Mouse (Mus musculus): Measurements from ENCODE around the gene Plekhm2. TPM values are rescaled to one million over a fixed set of nuclear protein-coding genes. Genes with fewer than 3 reads are reported as not detected.
A peak's percentile ranks its signal among the peaks of the same experiment; 100 is the strongest.

The Plekhm2 gene
- polyA plus RNA-seq, 1 experiment from 2014 or later, result 3.4 TPM

DNA sequence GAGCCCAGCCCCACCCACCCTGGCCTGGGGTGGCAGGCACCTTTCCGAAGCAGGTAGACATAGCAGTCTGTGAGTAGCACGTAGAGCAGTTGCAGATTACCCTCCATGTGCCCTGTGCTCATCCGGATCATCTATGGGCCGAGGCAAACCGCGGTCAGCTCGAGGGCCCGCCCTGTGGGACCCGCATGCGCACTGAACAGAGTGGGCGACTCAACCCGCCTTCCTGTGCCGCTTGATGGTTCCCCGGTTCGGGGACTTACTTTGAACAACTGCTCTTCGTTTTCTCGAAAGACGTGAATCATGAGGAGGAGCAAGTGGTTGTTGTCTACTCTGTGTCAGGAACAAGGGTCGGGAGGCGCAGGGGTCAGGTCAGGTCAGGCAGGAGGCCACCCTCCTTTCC is 33.4 kb downstream of the Plekhm2 start:
- Histone ChIP-seq H3K9me3 (ENCODE audit: control insufficient read depth, low read length) (no peaks in the 10 kb centered on the region), H3K36me3 (ENCODE audit: control insufficient read depth, insufficient read depth, low read length) (peaks cover 33% of the 10 kb centered on the region), H3K27ac (ENCODE audit: low read depth, low read length) (no peak overlapping the region), H3K27me3 (replicated peaks; ENCODE audit: control insufficient read depth, insufficient read depth, low read length) (no peaks in the 10 kb centered on the region), H3K4me2 (no peak overlapping the region), H3K4me1 (replicated peaks; ENCODE audit: control insufficient read depth, insufficient read depth, low read length) (no peaks in the 10 kb centered on the region), H3K9ac (ENCODE audit: low read depth, low read length) (no peak overlapping the region), H3K4me3 (ENCODE audit: low read depth, low read length) (no peak overlapping the region)
- ATAC-seq (replicated peaks; ENCODE audit: low FRiP score) (no peak), DNase-seq (ENCODE audit: low spot score) (no peak)
- 93% methylated on average over 20 of the region's 20 CpGs for WGBS

DNA sequence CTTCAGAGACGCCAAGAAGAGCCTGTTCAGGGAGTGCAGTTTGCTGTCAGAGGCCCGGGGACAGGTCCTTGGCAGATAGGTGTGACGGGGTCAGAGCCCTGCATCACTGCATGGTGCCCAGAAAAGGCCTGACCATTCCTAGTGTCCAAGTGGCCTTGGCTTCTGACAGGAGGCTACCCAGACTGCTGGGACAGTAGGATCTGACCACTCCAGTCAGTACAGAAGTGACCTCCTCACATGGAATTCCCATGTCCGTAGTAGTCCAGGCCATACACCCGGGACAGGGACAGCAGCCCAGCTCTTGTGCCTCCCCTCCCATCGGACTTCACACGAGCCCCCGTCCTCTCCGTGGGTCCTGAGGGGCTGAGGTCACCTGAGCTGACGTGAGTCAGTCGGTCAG is 34.7 kb downstream of the Plekhm2 start:
- DNase-seq (ENCODE audit: low spot score), result no peak
- H3K4me2 ChIP-seq, result no peak overlapping the region
- no peaks in the 10 kb centered on the region for H3K9me3 ChIP-seq (ENCODE audit: control insufficient read depth, low read length)
- no peak for ATAC-seq (replicated peaks; ENCODE audit: low FRiP score)
- peaks cover 36% of the 10 kb centered on the region for H3K36me3 ChIP-seq (ENCODE audit: control insufficient read depth, insufficient read depth, low read length)
- H3K27me3 ChIP-seq (replicated peaks; ENCODE audit: control insufficient read depth, insufficient read depth, low read length), result no peaks in the 10 kb centered on the region
- H3K4me3 ChIP-seq (ENCODE audit: low read depth, low read length), result no peak overlapping the region
- H3K27ac ChIP-seq (ENCODE audit: low read depth, low read length), result no peak overlapping the region
- H3K4me1 ChIP-seq (replicated peaks; ENCODE audit: control insufficient read depth, insufficient read depth, low read length), result no peaks in the 10 kb centered on the region
- 91% methylated on average over 11 of the region's 11 CpGs for WGBS
- no peak overlapping the region for H3K9ac ChIP-seq (ENCODE audit: low read depth, low read length)

DNA sequence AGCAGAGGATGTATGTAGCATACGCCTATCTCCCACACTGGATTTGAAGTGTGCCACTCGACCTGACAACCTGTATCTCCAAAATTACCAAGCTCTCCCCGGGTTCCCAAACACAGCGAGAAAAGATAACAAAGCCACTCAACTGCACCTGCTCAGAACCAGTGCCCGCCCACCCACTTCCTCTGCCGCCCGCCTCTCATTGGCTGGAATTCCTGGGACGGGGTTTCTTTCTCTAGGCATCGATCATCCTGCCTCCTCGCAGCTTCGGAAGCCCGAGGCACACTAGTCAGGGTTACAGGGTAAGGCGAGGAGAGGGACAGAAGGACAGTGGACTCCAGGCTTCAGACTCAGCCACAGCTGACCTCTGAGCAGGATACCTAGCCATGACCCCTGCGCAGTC is 36.0 kb downstream of the Plekhm2 start:
- Histone ChIP-seq H3K4me1 (replicated peaks; ENCODE audit: control insufficient read depth, insufficient read depth, low read length) (no peaks in the 10 kb centered on the region), H3K27ac (ENCODE audit: low read depth, low read length) (no peak overlapping the region), H3K4me3 (ENCODE audit: low read depth, low read length) (no peak overlapping the region), H3K4me2 (no peak overlapping the region), H3K9ac (ENCODE audit: low read depth, low read length) (no peak overlapping the region), H3K27me3 (replicated peaks; ENCODE audit: control insufficient read depth, insufficient read depth, low read length) (no peaks in the 10 kb centered on the region), H3K9me3 (ENCODE audit: control insufficient read depth, low read length) (no peaks in the 10 kb centered on the region), H3K36me3 (ENCODE audit: control insufficient read depth, insufficient read depth, low read length) (peaks cover 36% of the 10 kb centered on the region)
- DNase-seq (ENCODE audit: low spot score), result no peak
- WGBS, result 81% methylated on average over 14 of the region's 14 CpGs
- no peak for ATAC-seq (replicated peaks; ENCODE audit: low FRiP score)

DNA sequence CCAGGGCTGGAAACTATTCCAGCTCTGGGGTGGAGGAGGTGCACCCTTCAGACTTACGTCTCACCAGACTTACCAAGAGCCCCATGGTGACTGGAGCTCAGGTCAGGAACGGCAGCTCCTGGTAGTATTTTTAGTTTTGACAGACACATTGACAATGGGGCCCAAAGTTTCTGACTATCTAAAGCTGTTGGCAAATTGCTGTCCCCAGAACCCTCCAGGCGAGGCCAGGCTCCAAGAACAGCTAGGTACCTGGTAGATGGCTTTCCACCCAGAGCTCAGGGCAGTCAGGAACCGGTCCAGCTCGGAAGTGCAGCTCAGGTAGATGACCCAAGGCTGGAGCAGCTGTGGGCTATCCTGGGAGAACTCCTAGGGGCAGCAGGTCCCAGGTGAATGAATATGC is 37.2 kb downstream of the Plekhm2 start:
- Histone ChIP-seq H3K36me3 (ENCODE audit: control insufficient read depth, insufficient read depth, low read length) (peaks cover 34% of the 10 kb centered on the region), H3K4me2 (no peak overlapping the region), H3K9ac (ENCODE audit: low read depth, low read length) (no peak overlapping the region), H3K4me1 (replicated peaks; ENCODE audit: control insufficient read depth, insufficient read depth, low read length) (no peaks in the 10 kb centered on the region; the same call in 1 of the 2 replicates), H3K9me3 (ENCODE audit: control insufficient read depth, low read length) (no peaks in the 10 kb centered on the region), H3K27me3 (replicated peaks; ENCODE audit: control insufficient read depth, insufficient read depth, low read length) (no peaks in the 10 kb centered on the region), H3K27ac (ENCODE audit: low read depth, low read length) (no peak overlapping the region), H3K4me3 (ENCODE audit: low read depth, low read length) (no peak overlapping the region)
- ATAC-seq (replicated peaks; ENCODE audit: low FRiP score), result no peak
- no peak for DNase-seq (ENCODE audit: low spot score)
- 89% methylated on average over 5 of the region's 5 CpGs for WGBS

DNA sequence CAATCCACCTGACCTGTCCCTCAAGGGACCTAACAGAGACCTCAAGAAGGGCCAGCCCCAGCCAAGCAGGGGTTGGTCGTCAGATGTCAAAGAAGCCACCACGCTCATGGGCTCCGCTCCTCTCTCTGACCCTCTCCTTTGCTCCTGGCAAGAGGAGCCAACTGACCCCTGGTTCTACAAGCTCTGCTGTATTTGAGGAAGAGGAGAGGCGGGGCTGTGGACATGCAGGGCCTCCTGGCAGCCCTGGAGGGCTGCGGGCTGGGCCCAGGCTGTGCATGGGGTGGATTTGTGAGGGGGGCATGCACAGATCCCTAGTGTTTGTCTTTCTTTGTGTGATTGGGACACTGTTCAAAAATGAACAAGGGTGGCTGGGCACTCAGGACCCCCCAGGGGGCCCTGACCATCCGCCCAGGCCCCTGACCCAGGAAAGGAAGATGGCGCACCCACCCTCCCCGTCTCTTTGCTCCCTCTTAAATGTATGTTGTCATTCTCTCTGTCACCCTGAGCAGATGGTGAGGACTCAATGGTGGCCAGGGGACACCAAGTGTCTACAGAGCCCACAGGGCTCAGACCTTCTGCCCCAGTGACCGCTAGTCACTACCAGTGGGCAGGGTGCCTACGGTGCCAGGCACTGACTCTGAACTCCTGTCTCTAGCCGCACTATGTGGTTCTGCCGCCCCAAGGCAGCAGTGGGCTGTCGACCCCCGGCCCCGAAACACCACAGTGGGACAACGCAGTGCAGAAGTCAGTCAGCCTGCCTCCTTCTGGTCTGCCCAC is 38.7 kb downstream of the Plekhm2 start:
- WGBS, result 83% methylated on average over 16 of the region's 16 CpGs

DNA sequence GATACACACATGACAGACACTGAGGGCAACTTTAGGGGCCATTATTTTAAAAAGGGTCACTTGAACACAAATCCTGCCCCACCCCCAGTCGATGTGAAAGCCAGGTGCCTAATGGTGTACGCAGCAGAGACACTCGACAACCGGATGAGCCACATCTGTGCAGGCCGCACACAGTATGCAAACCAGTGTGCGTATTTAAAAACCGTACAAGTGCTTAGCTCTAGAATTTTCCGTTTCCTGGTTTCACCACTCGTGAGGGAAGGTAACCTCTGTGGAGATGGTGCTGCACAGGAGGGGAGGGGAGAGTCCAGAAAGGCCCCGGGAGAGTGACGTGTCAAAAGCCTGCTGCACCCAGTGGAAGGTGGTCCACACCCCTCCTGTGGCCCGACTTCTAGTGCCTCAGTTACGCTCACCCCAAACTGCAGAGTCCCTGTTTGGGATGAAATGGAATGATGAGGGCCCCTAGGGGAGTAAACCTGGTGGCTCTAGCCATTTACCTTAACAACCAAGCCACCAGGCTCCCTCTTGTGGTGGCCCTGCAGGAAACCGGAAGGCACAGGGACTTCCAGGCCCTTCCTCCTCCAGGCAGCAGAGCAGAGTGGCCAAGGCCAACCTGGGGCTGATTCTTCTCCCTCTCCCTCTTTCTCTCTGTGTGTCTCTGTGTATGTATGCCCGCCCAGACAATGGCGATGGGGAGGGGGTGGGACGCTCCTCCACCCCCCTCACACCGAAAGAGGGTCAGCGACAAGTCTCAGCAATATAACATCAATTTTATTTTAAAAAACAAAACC is 39.5 kb downstream of the Plekhm2 start:
- H3K9me3 ChIP-seq (ENCODE audit: control insufficient read depth, low read length), result no peaks in the 10 kb centered on the region
- 69% methylated on average over 19 of the region's 19 CpGs for WGBS
- no peaks in the 10 kb centered on the region; the same call in 1 of the 2 replicates for H3K4me1 ChIP-seq (replicated peaks; ENCODE audit: control insufficient read depth, insufficient read depth, low read length)
- H3K4me2 ChIP-seq, result no peak overlapping the region
- DNase-seq (ENCODE audit: low spot score) (no peak), ATAC-seq (replicated peaks; ENCODE audit: low FRiP score) (no peak)
- no peak overlapping the region for H3K4me3 ChIP-seq (ENCODE audit: low read depth, low read length)
- H3K27me3 ChIP-seq (replicated peaks; ENCODE audit: control insufficient read depth, insufficient read depth, low read length), result no peaks in the 10 kb centered on the region
- no peak overlapping the region for H3K27ac ChIP-seq (ENCODE audit: low read depth, low read length)
- no peak overlapping the region for H3K9ac ChIP-seq (ENCODE audit: low read depth, low read length)
- peaks cover 16% of the 10 kb centered on the region; the same call in 1 of the 2 replicates for H3K36me3 ChIP-seq (ENCODE audit: control insufficient read depth, insufficient read depth, low read length)

More for the DNA sequence above, 38.7 kb downstream of the Plekhm2 start:
- Histone ChIP-seq H3K36me3 (ENCODE audit: control insufficient read depth, insufficient read depth, low read length) (peaks cover 20% of the 10 kb centered on the region; the same call in 1 of the 2 replicates), H3K27me3 (replicated peaks; ENCODE audit: control insufficient read depth, insufficient read depth, low read length) (no peaks in the 10 kb centered on the region), H3K4me2 (no peak overlapping the region), H3K4me3 (ENCODE audit: low read depth, low read length) (no peak overlapping the region), H3K27ac (ENCODE audit: low read depth, low read length) (no peak overlapping the region), H3K9me3 (ENCODE audit: control insufficient read depth, low read length) (no peaks in the 10 kb centered on the region), H3K4me1 (replicated peaks; ENCODE audit: control insufficient read depth, insufficient read depth, low read length) (no peaks in the 10 kb centered on the region; the same call in 1 of the 2 replicates), H3K9ac (ENCODE audit: low read depth, low read length) (no peak overlapping the region)
- ATAC-seq (replicated peaks; ENCODE audit: low FRiP score), result no peak
- no peak for DNase-seq (ENCODE audit: low spot score)

DNA sequence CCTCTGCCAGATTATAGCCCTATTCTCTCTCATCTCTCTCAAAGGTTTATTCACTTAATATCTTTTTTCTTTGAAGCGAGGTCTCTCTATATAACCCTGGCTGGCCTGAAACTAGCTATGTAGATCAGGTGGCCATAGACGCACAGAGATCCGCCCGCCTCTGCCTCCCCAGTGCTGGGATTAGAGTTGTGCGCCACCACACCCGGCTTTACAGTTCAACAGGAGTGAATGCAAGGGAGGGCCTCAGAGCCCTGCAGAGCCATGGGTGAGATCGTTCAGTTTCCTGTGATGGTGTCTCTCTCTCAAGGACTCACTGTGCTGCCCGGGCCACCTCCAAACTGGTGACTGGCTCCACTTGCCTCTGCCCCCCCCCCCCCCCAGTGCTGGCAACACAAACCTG is 40.6 kb downstream of the Plekhm2 start:
- no peak overlapping the region for H3K9ac ChIP-seq (ENCODE audit: low read depth, low read length)
- DNase-seq (ENCODE audit: low spot score) (no peak), ATAC-seq (replicated peaks; ENCODE audit: low FRiP score) (no peak)
- H3K9me3 ChIP-seq (ENCODE audit: control insufficient read depth, low read length), result no peaks in the 10 kb centered on the region
- H3K4me1 ChIP-seq (replicated peaks; ENCODE audit: control insufficient read depth, insufficient read depth, low read length), result no peaks in the 10 kb centered on the region; the same call in 1 of the 2 replicates
- no peak overlapping the region for H3K27ac ChIP-seq (ENCODE audit: low read depth, low read length)
- no peak overlapping the region for H3K4me2 ChIP-seq
- H3K27me3 ChIP-seq (replicated peaks; ENCODE audit: control insufficient read depth, insufficient read depth, low read length), result no peaks in the 10 kb centered on the region
- WGBS, result 83% methylated on average over 8 of the region's 8 CpGs
- no peak overlapping the region for H3K4me3 ChIP-seq (ENCODE audit: low read depth, low read length)
- peaks cover 11% of the 10 kb centered on the region; the same call in 1 of the 2 replicates for H3K36me3 ChIP-seq (ENCODE audit: control insufficient read depth, insufficient read depth, low read length)

DNA sequence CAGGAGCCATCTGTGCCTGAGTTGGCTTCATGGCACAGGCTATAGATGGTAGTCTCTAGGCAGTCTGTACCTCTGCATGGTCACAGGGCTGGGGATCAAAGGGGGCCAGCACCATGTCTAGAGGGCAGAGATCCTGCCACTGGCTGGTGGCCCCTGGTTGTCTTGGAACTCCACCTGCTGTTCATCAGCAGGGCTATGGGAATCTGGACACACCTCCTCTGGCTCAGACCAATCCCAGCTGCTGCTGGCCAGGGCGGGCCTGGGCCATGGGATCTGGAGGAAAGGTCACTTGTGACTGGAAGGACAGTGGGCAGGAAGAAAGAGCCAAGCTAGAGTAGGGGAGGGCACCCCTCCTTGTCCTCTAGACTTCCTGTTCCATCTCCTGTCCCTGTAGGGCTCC is 41.0 kb downstream of the Plekhm2 start, which contains the start of gene Slc25a34:
Gene Slc25a34, minus strand, starts transcription at position 156 of the 400 bp plus-strand sequence.
- H3K4me1 ChIP-seq (replicated peaks; ENCODE audit: control insufficient read depth, insufficient read depth, low read length), result peaks cover 3% of the 10 kb centered on the region; the same call in 1 of the 2 replicates
- no peak within 1 kb of the TSS for H3K4me2 ChIP-seq
- H3K27me3 ChIP-seq (replicated peaks; ENCODE audit: control insufficient read depth, insufficient read depth, low read length), result no peaks in the 10 kb centered on the region
- H3K36me3 ChIP-seq (ENCODE audit: control insufficient read depth, insufficient read depth, low read length), result peaks cover 11% of the 10 kb centered on the region; the same call in 1 of the 2 replicates
- H3K27ac ChIP-seq (ENCODE audit: low read depth, low read length), result no peak within 1 kb of the TSS
- 33% methylated on average over 1 of the region's 1 CpGs for WGBS
- H3K9ac ChIP-seq (ENCODE audit: low read depth, low read length), result no peak within 1 kb of the TSS
- DNase-seq (ENCODE audit: low spot score), result no peak
- ATAC-seq (replicated peaks; ENCODE audit: low FRiP score), result peak; percentile 44; the same call in 1 of the 2 replicates
- H3K9me3 ChIP-seq (ENCODE audit: control insufficient read depth, low read length), result no peaks in the 10 kb centered on the region
- H3K4me3 ChIP-seq (ENCODE audit: low read depth, low read length), result no peak within 1 kb of the TSS

Measured in liver, embryonic 11.5 days (tissue).